Mouse (Mus musculus) thymus, postnatal 25 days (tissue): ENCODE measurements at regions not wholly inside any gene's neighbourhood (a gene's known extent, or its start where the extent isn't known, plus 50 kb on each side); places are given as distances from the start of the nearest gene placed in this dataset.

Source experiments
- DNase-seq: peaks from one replicate; pipeline ENCODE4 v3.0.0; 2022

DNA sequence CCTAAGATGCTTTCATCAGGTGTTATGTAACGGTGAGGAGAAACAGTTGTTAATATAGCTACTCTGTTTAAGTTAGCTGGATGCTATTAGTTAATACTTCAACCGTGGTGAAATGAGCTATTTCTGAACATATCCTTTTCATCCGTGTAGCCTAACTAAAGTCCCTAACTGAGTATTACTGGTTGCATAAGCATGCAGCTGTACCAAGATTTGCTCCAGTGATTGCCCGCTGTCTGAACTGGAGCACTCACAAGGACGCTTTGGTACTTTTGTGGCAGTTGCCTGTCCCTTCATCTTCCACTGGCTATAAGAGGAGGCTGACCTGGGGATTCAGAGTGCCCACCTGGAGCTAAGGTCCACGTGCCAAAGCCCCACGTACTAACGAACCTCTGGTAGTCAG lies 65.3 kb upstream of the Lnx1 start:
- DNase-seq, result no peak

DNA sequence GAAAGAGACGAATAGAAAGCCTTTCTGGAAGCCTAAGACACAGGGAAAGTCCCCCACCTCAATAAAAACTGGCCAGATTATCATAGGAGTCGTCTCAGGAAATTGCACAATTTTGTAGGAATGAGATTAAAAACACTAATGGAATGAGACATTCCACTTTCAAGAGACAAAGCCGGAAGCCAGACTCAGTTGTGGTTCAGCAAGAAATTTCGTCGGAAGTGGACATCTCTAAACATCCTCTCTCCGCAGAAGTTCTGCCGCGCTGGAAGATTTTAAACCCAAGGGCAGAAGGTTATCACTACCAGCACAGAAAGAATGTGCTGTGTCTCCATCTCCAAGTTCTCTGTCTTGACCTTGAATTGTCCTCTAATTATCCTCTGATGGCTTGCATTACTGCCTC lies 63.5 kb upstream of the Lnx1 start:
- DNase-seq, result no peak

DNA sequence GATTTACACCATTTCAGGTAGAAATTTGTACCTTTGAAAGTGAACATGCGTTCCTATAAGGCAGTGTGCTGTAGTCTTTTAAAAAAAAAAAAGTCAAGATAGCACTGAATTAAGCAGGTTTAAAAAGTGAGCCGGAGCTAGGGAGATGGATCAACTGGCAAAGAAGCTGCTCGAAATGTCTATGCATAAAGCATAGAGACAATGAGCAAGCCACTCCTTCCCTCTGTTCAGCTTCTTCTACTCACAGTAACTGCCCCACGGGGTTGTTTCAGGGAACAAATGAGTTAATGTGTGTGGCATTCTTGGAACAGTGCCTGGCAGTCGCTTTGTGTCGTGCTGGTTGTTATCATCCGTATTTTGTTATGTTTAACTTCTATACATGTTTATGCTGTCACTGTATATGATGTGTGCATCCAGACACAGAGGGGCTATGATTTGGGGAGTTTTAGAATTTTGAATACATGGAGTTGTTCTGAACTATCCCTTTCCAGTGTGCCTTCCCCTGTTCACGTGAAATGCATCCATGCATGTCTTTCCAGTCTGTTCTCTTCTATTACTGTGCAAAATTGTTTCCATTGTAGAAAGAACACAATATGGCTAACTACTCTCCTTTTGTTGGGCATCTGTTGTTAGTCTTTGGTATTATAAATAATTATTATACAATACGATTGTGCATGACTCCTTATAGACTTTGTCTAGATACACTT lies 62.5 kb upstream of the Lnx1 start:
- no peak for DNase-seq

DNA sequence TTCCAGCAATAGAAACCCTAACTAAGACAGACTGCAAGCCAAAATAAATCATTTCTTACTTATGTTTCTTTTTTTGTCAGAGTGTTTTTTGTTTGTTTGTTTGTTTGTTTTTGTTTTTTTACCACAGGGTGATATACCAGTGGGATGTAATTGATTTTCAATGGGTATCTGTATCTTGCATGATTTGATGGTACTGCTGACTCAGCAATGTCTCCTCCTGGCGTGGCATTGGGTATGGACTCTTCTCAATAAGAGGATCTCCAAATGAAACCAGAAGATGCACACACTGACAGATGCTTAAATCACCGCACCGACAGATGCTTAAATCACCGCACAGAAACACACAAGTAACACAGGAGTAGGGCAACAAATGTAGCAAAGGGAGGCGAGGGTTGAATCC lies 54.8 kb upstream of the Lnx1 start:
- no peak for DNase-seq

DNA sequence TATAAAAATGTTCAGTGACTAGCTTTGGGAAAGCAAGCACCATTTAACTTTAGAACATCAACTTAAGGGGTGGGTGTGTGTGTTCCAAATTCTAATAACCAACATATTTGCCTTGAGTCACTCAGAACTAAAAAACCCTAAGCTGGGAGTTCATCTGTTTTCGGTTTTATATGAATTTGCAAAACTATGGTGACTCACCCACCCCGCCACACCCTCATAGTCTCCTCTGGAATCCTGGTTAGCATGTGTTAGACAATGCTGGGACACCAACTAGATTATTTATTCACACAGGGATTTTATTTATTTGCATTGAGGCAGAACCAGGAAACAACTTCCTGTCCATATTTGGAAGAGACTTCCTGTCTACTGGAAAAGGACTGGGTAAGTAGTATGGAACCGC lies 50.2 kb upstream of the Lnx1 start:
- DNase-seq, result no peak
